Mouse (Mus musculus) megakaryocyte, embryonic 14.5 days (primary cell): ENCODE results near the gene Aldh1a3. TPM values are rescaled to one million over a fixed set of nuclear protein-coding genes. Genes with fewer than 3 reads are reported as not detected.

Experiments
- H3K27me3 ChIP-seq: replicated peaks from 2 replicates; pipeline ENCODE3; 2012; ENCODE audit warnings: inconsistent platforms
- H3K36me3 ChIP-seq: replicated peaks from 2 replicates; pipeline ENCODE3; 2012; ENCODE audit warnings: low read length, inconsistent platforms, mixed read lengths
- H3K4me1 ChIP-seq: 2 replicates; pipeline ENCODE4 v1.6.1; 2012; ENCODE audit warnings: inconsistent platforms
- H3K4me3 ChIP-seq: replicated peaks from 2 replicates; pipeline ENCODE3; 2012; ENCODE audit warnings: moderate library complexity, mild to moderate bottlenecking, inconsistent platforms
- H3K9me3 ChIP-seq: 2 replicates; pipeline ENCODE4 v1.6.1; 2012; ENCODE audit warnings: inconsistent platforms
- FLI1 ChIP-seq: IDR thresholded peaks from 2 replicates; pipeline ENCODE4 v1.6.1; 2012; ENCODE audit warnings: low read length, inconsistent platforms, mixed read lengths
- GATA1 ChIP-seq: IDR thresholded peaks from 3 replicates; pipeline ENCODE4 v1.6.1; 2012; ENCODE audit warnings: mixed read lengths, low read length, inconsistent platforms, borderline replicate concordance
- polyA plus RNA-seq: library from polyadenylated mRNA; stranded (reverse); fragments of >175 nt; gene quantifications from 2 replicates; pipeline ENCODE4 v1.2.3, GENCODE M21; 2012; ENCODE audit warnings: low replicate concordance; ENCODE audit not compliant: insufficient read depth

Aldh1a3 gene
- polyA plus RNA-seq, 1 experiment: not detected

DNA sequence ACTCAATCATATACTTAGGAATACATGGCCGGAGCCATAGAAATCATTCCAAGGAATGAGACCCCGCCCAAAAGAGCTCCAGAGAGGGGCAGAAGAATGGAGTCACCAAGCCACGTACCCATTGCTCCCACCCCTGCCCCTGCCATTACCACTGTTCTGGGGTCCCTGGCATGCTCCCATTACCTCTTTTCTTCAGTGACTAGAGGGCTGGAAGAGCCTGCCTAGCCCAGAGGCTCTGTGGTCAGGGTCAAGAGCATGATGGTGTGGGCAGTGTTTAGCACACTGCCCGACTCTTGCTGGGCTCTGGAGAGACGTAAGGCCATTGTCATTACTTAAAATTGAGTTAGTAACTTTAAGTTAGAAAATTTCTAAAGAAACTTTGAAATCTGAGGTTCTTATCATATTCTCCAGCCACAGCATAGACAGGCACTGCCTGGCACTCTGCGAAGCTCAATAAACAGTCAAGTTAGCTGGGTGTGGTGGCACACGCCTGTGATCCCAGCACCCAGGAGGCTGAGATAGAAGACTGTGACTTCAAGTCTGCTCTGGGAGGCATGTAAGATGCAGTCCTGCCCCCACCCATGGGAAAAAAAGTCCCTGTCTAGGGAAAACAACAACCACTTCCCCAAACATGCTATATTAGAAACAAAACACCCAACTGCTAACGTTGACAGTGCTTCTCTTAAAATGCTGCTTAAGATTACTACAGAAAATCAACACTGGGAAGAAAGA lies 71.4 kb downstream of the Aldh1a3 start:
- Histone ChIP-seq H3K4me1 (peaks cover 59% of the 10 kb centered on the region), H3K27me3 (no peaks in the 10 kb centered on the region), H3K36me3 (peaks cover 63% of the 10 kb centered on the region)

DNA sequence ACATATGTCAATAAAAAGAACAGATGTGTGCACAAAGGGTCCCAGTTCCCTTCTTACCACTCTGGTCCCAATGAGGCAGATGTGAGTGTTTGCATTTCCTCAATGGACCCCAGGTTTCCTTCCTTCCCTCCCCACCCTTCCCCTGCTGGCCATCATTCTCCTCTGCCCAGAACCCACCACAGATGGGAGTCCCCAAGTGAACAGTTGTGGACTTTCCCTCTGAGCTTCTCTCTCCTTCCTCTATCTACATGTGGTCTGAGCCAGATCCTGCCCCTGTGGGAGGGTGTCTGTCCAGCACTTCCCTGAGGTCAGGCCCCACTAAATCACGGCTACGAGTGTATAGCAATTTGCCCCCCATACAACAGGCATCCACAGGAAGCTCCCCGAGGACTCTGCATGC lies 72.4 kb downstream of the Aldh1a3 start:
- Histone ChIP-seq H3K4me1 (peaks cover 67% of the 10 kb centered on the region), H3K9me3 (peaks cover 4% of the 10 kb centered on the region; the same call in 1 of the 2 replicates), H3K27me3 (no peaks in the 10 kb centered on the region), H3K4me3 (no peak overlapping the region), H3K36me3 (peaks cover 59% of the 10 kb centered on the region)
- TF ChIP-seq FLI1: no peak
- TF ChIP-seq GATA1: no peak

More for the DNA sequence above, 71.4 kb downstream of the Aldh1a3 start:
- Histone ChIP-seq H3K4me3 (no peak overlapping the region), H3K9me3 (peaks cover 12% of the 10 kb centered on the region)
- TF ChIP-seq FLI1 (no peak), GATA1 (no peak)

DNA sequence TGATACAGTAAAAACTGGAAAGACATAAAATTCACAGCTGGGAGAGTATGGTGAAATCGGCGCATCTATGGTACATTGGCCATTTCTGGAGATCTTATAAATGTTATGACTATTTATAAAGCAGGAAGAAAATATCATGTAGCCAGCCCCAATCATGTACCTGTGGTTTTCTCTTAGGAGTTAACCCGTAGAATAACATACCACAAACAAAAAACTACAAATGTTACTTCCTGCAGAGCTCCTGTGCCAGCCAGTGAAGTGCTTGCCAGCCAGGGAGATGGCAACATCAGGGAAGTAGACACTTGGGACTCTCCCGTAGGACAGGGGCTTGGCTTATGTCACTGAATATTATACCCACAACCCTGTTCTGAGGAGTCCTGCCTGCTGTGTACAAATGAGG lies 76.2 kb downstream of the Aldh1a3 start:
- no peaks in the 10 kb centered on the region for H3K27me3 ChIP-seq
- TF ChIP-seq FLI1 (no peak), GATA1 (no peak)
- H3K9me3 ChIP-seq: no peaks in the 10 kb centered on the region
- no peak overlapping the region for H3K4me3 ChIP-seq
- peaks cover 59% of the 10 kb centered on the region for H3K36me3 ChIP-seq
- H3K4me1 ChIP-seq: peaks cover 58% of the 10 kb centered on the region

DNA sequence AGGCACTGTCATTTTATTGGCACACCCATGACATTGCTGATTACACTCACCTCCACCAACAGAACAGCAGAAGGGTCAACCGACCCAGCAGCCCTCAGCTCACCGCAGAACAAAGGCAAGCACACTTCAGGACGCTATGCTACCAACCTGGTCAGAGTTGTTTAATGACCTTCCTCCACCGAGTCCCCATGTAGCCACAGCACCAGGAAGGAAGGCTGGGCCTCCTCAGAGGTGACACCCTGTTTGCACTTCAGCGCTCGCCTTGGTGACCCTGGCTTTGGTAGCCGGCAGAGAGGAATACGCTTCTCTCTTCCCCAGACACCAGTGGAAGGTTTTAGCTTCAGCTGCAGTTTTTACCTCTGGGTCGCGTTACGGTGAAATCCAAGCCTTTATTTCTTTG lies 77.6 kb downstream of the Aldh1a3 start:
- Histone ChIP-seq H3K9me3 (no peaks in the 10 kb centered on the region), H3K4me3 (no peak overlapping the region), H3K4me1 (peaks cover 53% of the 10 kb centered on the region), H3K36me3 (peaks cover 61% of the 10 kb centered on the region), H3K27me3 (no peaks in the 10 kb centered on the region)
- TF ChIP-seq GATA1 (no peak), FLI1 (no peak)

DNA sequence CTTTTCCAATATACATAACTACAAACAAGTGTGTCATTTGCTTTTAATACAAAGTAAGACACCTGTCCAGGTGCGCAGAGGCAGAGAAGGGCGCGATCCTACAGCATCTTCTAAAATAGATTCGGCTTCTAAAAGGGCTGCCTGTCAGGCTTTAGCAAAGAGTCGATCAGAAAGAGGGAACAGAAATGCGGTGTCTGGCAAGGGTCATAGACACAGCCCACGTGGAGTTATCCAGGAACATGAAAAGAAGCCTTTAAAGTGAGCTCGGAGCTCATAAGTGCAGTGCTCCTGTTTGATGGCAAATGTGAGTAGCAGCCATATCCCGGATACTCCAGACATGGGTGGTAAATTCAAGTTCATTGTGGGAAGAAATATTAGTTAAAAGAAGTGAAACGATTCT lies 78.7 kb downstream of the Aldh1a3 start:
- no peaks in the 10 kb centered on the region for H3K27me3 ChIP-seq
- peaks cover 59% of the 10 kb centered on the region for H3K4me1 ChIP-seq
- no peak overlapping the region for H3K4me3 ChIP-seq
- peaks cover 63% of the 10 kb centered on the region for H3K36me3 ChIP-seq
- no peaks in the 10 kb centered on the region for H3K9me3 ChIP-seq
- TF ChIP-seq FLI1 (no peak), GATA1 (no peak)

DNA sequence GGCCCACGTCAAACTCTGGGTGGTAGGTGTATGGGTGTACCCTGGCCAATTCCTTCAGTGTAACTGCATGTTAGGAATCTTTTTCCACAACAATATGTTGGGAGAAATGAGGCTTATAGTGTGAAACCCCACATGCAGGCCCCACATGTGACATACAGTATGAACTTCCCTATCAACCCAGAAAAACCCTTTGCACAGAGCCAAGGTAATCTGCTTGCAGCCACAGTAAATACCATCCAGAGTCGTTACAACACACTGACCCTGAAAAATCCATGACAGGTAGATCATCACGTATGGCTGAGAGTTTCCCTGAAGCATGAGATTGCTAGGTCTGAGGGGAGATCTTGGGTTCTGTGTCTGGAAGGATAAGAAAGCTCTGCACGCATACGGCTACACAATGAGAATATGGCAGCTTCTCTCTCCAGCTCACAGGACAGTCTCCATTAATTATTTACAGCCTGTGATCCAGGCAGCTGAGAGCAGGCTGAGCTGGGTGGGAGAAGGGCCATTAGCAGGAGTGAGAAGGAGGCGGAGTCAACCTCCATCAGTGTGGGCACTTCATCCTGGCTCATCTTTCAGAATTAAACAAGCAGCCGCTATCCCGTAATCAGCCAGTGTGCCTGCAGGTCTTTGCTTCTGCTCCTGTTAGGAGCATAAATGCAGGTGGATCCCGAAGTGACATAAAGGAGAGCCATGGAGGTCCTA lies 80.2 kb downstream of the Aldh1a3 start:
- no peaks in the 10 kb centered on the region for H3K9me3 ChIP-seq
- TF ChIP-seq FLI1: no peak
- no peak for TF ChIP-seq GATA1
- H3K4me3 ChIP-seq: no peak overlapping the region
- H3K27me3 ChIP-seq: no peaks in the 10 kb centered on the region
- peaks cover 64% of the 10 kb centered on the region for H3K4me1 ChIP-seq
- peaks cover 60% of the 10 kb centered on the region for H3K36me3 ChIP-seq

DNA sequence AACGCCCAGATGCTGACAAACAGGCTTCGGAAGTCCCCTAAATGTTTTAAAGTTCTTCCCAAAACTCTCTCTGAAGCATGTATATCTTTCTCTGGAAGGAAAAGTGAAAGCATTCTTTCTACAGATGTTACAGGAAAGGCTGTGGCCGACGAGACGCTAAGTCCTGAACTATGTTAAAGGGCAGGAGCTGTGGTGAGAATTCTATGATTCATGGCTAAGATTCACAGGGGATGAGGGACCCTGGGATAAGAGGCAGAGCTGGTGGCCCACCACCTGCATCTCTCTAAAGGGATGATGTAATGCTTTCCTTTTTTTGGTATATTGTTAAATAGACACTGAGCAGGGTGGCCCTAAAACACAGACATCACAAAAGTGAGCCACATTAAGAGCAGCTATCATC lies 84.0 kb downstream of the Aldh1a3 start:
- Histone ChIP-seq H3K4me3 (peak overlapping the region; percentile 71), H3K36me3 (peaks cover 57% of the 10 kb centered on the region), H3K9me3 (no peaks in the 10 kb centered on the region), H3K27me3 (no peaks in the 10 kb centered on the region), H3K4me1 (peaks cover 76% of the 10 kb centered on the region)
- TF ChIP-seq GATA1 (no peak), FLI1 (no peak)

DNA sequence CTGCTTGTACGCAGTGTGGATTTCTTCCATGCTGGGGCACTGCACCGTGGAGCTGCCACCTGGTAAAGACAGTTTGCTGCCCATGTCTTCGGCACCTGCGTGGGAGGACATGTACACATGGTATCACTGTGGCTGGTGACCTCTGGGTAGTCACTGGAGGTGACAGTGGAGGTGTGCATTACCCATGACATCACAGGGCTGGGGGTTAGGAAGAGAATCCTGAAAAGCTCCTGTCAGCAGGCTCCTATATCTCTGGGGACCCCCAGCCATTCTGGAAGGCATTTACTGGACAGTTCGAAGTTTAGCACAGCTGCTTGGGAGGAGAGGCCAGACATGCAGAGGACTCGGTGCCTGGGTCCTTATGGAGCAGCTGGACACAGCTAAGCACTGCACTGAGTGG lies 84.5 kb downstream of the Aldh1a3 start:
- Histone ChIP-seq H3K4me3 (peak overlapping the region; percentile 71), H3K36me3 (peaks cover 57% of the 10 kb centered on the region), H3K27me3 (no peaks in the 10 kb centered on the region), H3K4me1 (peaks cover 81% of the 10 kb centered on the region), H3K9me3 (no peaks in the 10 kb centered on the region)
- TF ChIP-seq GATA1: no peak
- TF ChIP-seq FLI1: no peak

DNA sequence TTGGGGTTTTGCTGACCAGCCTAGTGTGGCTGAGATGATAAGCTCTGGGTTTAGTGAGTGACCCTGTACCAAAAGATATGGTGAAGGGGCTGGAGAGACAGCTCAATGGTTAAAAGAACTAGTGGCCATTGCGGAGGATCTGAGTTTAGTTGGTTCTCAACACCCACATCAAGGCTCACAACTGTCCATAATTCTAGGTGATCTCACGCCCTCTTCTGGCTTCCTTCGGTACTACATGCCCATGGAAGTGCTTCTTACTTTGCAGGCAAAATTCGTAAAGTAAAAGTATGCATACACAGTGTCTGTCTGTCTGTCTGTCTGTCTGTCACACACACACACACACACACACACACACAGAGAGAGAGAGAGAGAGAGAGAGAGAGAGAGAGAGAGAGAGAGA lies 85.0 kb downstream of the Aldh1a3 start:
- H3K36me3 ChIP-seq: peaks cover 55% of the 10 kb centered on the region
- no peak overlapping the region for H3K4me3 ChIP-seq
- no peaks in the 10 kb centered on the region for H3K27me3 ChIP-seq
- no peak for TF ChIP-seq GATA1
- TF ChIP-seq FLI1: no peak
- peaks cover 85% of the 10 kb centered on the region for H3K4me1 ChIP-seq
- no peaks in the 10 kb centered on the region for H3K9me3 ChIP-seq

Other genes starting within 250 kb of the Aldh1a3 start
- gene Gm10974, start 61.6 kb downstream of the Aldh1a3 start, polyA plus RNA-seq: not detected in 2 replicates
- 7.7 and 9.8 TPM in 2 replicates for gene Lrrk1, start 39.2 kb downstream of the Aldh1a3 start, polyA plus RNA-seq